Mouse (Mus musculus): Measurements from ENCODE around the gene Fam89b. TPM values are rescaled to one million over a fixed set of nuclear protein-coding genes. Genes with fewer than 3 reads are reported as not detected.
A peak's percentile ranks its signal among the peaks of the same experiment; 100 is the strongest.

Gene Fam89b
- total and polyA plus RNA-seq, 3 experiments, result 29.6 to 60.2 TPM; not detected in 1

GRCm38 (mm10) chr19:5724549-5724941 is 4.9 kb downstream of the Fam89b start:
- Histone ChIP-seq H3K9ac (ENCODE audit: control insufficient read depth, low read depth, low read length, poor library complexity, severe bottlenecking) (peak overlapping the region; percentile 93), H3K4me3 (ENCODE audit: control insufficient read depth in 1 of 2, insufficient read depth in 1 of 2, low read depth in 2 of 2, low read length in 2 of 2) (peak overlapping the region; percentile 70 to 93)
- no peak for TF ChIP-seq RAD21 (IDR thresholded peaks at IDR 0.05; ENCODE audit: low read depth, low read length)
- TF ChIP-seq GABPA (IDR thresholded peaks at IDR 0.05; ENCODE audit: low read depth, low read length), result no peak
- no peak for TF ChIP-seq CTCF (IDR thresholded peaks at IDR 0.05 in 2 of 3, conservative IDR thresholded peaks at IDR 0.05 in 1 of 3; ENCODE audit: control insufficient read depth in 1 of 3, insufficient read depth in 1 of 3, low read depth in 2 of 3, low read length in 3 of 3, poor library complexity in 1 of 3, severe bottlenecking in 1 of 3)
- TF ChIP-seq TBP (IDR thresholded peaks at IDR 0.05; ENCODE audit: low read depth, low read length), result 0 out of 2 replicates have a peak, but pooled peaks have one; percentile 38
- no peak for TF ChIP-seq POLR2AphosphoS5 (IDR thresholded peaks at IDR 0.05; ENCODE audit: borderline replicate concordance, low read depth, low read length)
- 0 out of 2 replicates have a peak, but pooled peaks have one; percentile 31 for TF ChIP-seq TCF12 (IDR thresholded peaks at IDR 0.05; ENCODE audit: low read depth, low read length)
- no peak for TF ChIP-seq CHD2 (IDR thresholded peaks at IDR 0.05; ENCODE audit: low read length)
- peak; percentile 54 for TF ChIP-seq MAX (IDR thresholded peaks at IDR 0.05; ENCODE audit: low read length)
- 0 out of 2 replicates have a peak, but pooled peaks have one; percentile 74 for TF ChIP-seq CHD1 (IDR thresholded peaks at IDR 0.05; ENCODE audit: low read depth, low read length)
- TF ChIP-seq SIN3A (IDR thresholded peaks at IDR 0.05; ENCODE audit: low read length), result peak; percentile 83
- TF ChIP-seq ZKSCAN1 (IDR thresholded peaks at IDR 0.05; ENCODE audit: low read depth, low read length), result no peak
- TF ChIP-seq NRF1 (IDR thresholded peaks at IDR 0.05; ENCODE audit: insufficient read depth, low read depth, low read length, poor library complexity, severe bottlenecking), result no peak
- peak; percentile 51; the same call in 1 of the 2 replicates for TF ChIP-seq MYC (IDR thresholded peaks at IDR 0.05; ENCODE audit: low read depth, low read length)
- TF ChIP-seq EP300 (IDR thresholded peaks at IDR 0.05; ENCODE audit: low read depth in 1 of 2, low read length in 2 of 2), result peak; percentile 49 to 54; a peak in 3 of 4 replicates
- TF ChIP-seq SMC3 (IDR thresholded peaks at IDR 0.05; ENCODE audit: low read depth, low read length), result no peak
- TF ChIP-seq MAZ (IDR thresholded peaks at IDR 0.05; ENCODE audit: low read depth, low read length), result peak; percentile 60; the same call in 1 of the 2 replicates
- TF ChIP-seq MXI1 (IDR thresholded peaks at IDR 0.05; ENCODE audit: low read depth, low read length), result peak; percentile 64
- 0 out of 2 replicates have a peak, but pooled peaks have one; percentile 40 for TF ChIP-seq RCOR1 (IDR thresholded peaks at IDR 0.05; ENCODE audit: low read depth, low read length)
- 0 out of 2 replicates have a peak, but pooled peaks have one; percentile 5 for TF ChIP-seq HCFC1 (IDR thresholded peaks at IDR 0.05; ENCODE audit: low read depth, low read length)
- TF ChIP-seq ELF1 (IDR thresholded peaks at IDR 0.05; ENCODE audit: low read depth, low read length), result peak; percentile 58
- peak; percentile 92 for TF ChIP-seq ETS1 (IDR thresholded peaks at IDR 0.05; ENCODE audit: low read depth, low read length)
- TF ChIP-seq USF2 (IDR thresholded peaks at IDR 0.05; ENCODE audit: borderline replicate concordance in 1 of 2, insufficient read depth in 1 of 2, low read depth in 1 of 2, low read length in 2 of 2), result no peak
- TF ChIP-seq ZNF384 (IDR thresholded peaks at IDR 0.05; ENCODE audit: low read depth, low read length), result no peak
- peak in 1 of 2 experiments; percentile 44; a peak in 1 of 4 replicates for TF ChIP-seq POLR2A (IDR thresholded peaks at IDR 0.05; ENCODE audit: control insufficient read depth in 1 of 2, insufficient read depth in 1 of 2, low read depth in 1 of 2, low read length in 2 of 2, poor library complexity in 1 of 2)
- peak; percentile 77 for TF ChIP-seq GATA1 (IDR thresholded peaks at IDR 0.05; ENCODE audit: low read depth, low read length)

More at GRCm38 (mm10) chr19:5724549-5724941, 4.9 kb downstream of the Fam89b start:
- Histone ChIP-seq H3K27me3 (ENCODE audit: control insufficient read depth in 1 of 2, insufficient read depth in 2 of 2, low read length in 2 of 2) (no peaks in the 10 kb centered on the region), H3K27ac (ENCODE audit: control insufficient read depth, low read depth, low read length) (peak overlapping the region; percentile 95), H3K79me2 (ENCODE audit: control insufficient read depth, insufficient read depth, low read length, poor library complexity) (peaks cover 43% of the 10 kb centered on the region), H3K36me3 (ENCODE audit: control insufficient read depth in 1 of 2, insufficient read depth in 2 of 2, low read length in 2 of 2) (peaks cover 6 to 31% of the 10 kb centered on the region in 2 experiments), H3K4me1 (ENCODE audit: control insufficient read depth in 1 of 2, insufficient read depth in 2 of 2, low read length in 2 of 2) (peaks cover 3 to 38% of the 10 kb centered on the region in 2 experiments; a peak in 3 of 4 replicates), H3K9me3 (replicated peaks; ENCODE audit: insufficient read depth, low read length) (no peaks in the 10 kb centered on the region)
- peak; percentile 89 for DNase-seq (ENCODE audit: low read depth, low spot score)
